Mouse (Mus musculus) midbrain, embryonic 16.5 days (tissue): ENCODE results near the gene Elovl7. TPM values are rescaled to one million over a fixed set of nuclear protein-coding genes. Genes with fewer than 3 reads are reported as not detected.

Source experiments
- ATAC-seq: fragments of 200-750 bp; cut with Nextera tagmentation; 2 replicates; pipeline ENCODE4 v1.8.0; 2017; ENCODE audit warnings: moderate TSS enrichment
- H3K27ac ChIP-seq: fragments of 300-500 bp; sonication (generic); 2 replicates; pipeline ENCODE4 v1.5.1; 2014; ENCODE audit warnings: mild to moderate bottlenecking, low read length, mixed read lengths
- H3K27me3 ChIP-seq: fragments of 300-500 bp; sonication (generic); 2 replicates; pipeline ENCODE4 v1.6.1; 2014; ENCODE audit warnings: low read depth, low read length, mixed read lengths; ENCODE audit not compliant: control insufficient read depth, insufficient read depth
- H3K36me3 ChIP-seq: fragments of 300-500 bp; sonication (generic); 2 replicates; pipeline ENCODE4 v1.6.1; 2014; ENCODE audit warnings: mild to moderate bottlenecking, low read length, moderate library complexity, mixed read lengths; ENCODE audit not compliant: control insufficient read depth, insufficient read depth
- H3K4me1 ChIP-seq: fragments of 300-500 bp; sonication (generic); 2 replicates; pipeline ENCODE4 v1.6.1; 2014; ENCODE audit warnings: mild to moderate bottlenecking, low read length, mixed read lengths; ENCODE audit not compliant: control insufficient read depth, insufficient read depth
- H3K4me2 ChIP-seq: fragments of 300-500 bp; sonication (generic); 2 replicates; pipeline ENCODE4 v1.6.1; 2014; ENCODE audit warnings: mild to moderate bottlenecking, low read length, mixed read lengths
- H3K4me3 ChIP-seq: fragments of 300-500 bp; sonication (generic); 2 replicates; pipeline ENCODE4 v1.5.1; 2014; ENCODE audit warnings: low read depth, mild to moderate bottlenecking, low read length, moderate library complexity, mixed read lengths
- H3K9ac ChIP-seq: fragments of 300-500 bp; sonication (generic); 2 replicates; pipeline ENCODE4 v1.6.1; 2014; ENCODE audit warnings: low read depth, low read length, mixed read lengths
- H3K9me3 ChIP-seq: fragments of 300-500 bp; sonication (generic); replicated peaks from 2 replicates; pipeline ENCODE4 v1.6.1; 2014; ENCODE audit warnings: mild to moderate bottlenecking, low read length, mixed read lengths; ENCODE audit not compliant: control insufficient read depth, poor library complexity, severe bottlenecking
- WGBS: fragments of 180-500 bp; shearing (Covaris S2); extraction: QIAGEN DNeasy Blood & Tissue Kit; methylation state at CpG from one replicate; pipeline ENCODE4 v1.1.7; 2014; 5-methylcytosine and 5-hydroxymethylcytosine counted together
- polyA plus RNA-seq: library from polyadenylated mRNA; unstranded; fragments of >200 nt; fragmentation: Nextera tagmentation; extraction: Ambion mirVana; gene quantifications from 2 replicates; pipeline ENCODE4 v1.2.1, GENCODE M21; 2015

Gene Elovl7
- 1.9 and 2.3 TPM in 2 replicates for polyA plus RNA-seq

- peak; percentile 96 for ATAC-seq
- Histone ChIP-seq H3K4me3 (peak within 1 kb of the TSS; percentile 70), H3K36me3 (no peaks in the 10 kb centered on the region), H3K4me2 (peak within 1 kb of the TSS; percentile 94), H3K4me1 (peaks cover 8% of the 10 kb centered on the region), H3K9me3 (no peaks in the 10 kb centered on the region), H3K9ac (peak within 1 kb of the TSS; percentile 73), H3K27ac (no peak within 1 kb of the TSS), H3K27me3 (peaks cover 7% of the 10 kb centered on the region)
- WGBS = under 1% methylated on average over 30 of the region's 40 CpGs
Observed at GRCm38 (mm10) chr13:108214081-108214484, at the start of gene Elovl7. TSS of gene Elovl7 (plus strand) at chr13:108214404.

- no peak overlapping the region for H3K4me2 ChIP-seq
- peaks cover 4% of the 10 kb centered on the region for H3K4me1 ChIP-seq
- 89% methylated on average over 3 of the region's 3 CpGs for WGBS
- no peak overlapping the region for H3K9ac ChIP-seq
- no peak overlapping the region for H3K27ac ChIP-seq
- H3K4me3 ChIP-seq = no peak overlapping the region
- H3K36me3 ChIP-seq = 0 out of 2 replicates have a peak, but pooled peaks cover 4% of the 10 kb centered on the region
- no peak for ATAC-seq
- no peaks in the 10 kb centered on the region for H3K27me3 ChIP-seq
- no peaks in the 10 kb centered on the region for H3K9me3 ChIP-seq
Observed at GRCm38 (mm10) chr13:108164621-108165020, 49.6 kb upstream of the Elovl7 start.

GRCm38 (mm10) chr13:108170002-108170401 is 44.2 kb upstream of the Elovl7 start:
- H3K27me3 ChIP-seq = no peaks in the 10 kb centered on the region
- no peaks in the 10 kb centered on the region for H3K36me3 ChIP-seq
- 95% methylated on average over 1 of the region's 1 CpGs for WGBS
- H3K27ac ChIP-seq = no peak overlapping the region
- ATAC-seq = no peak
- no peak overlapping the region for H3K4me3 ChIP-seq
- no peaks in the 10 kb centered on the region for H3K4me1 ChIP-seq
- no peak overlapping the region for H3K9ac ChIP-seq
- no peaks in the 10 kb centered on the region for H3K9me3 ChIP-seq
- no peak overlapping the region for H3K4me2 ChIP-seq

GRCm38 (mm10) chr13:108170511-108170910 is 43.7 kb upstream of the Elovl7 start:
- 93% methylated on average over 8 of the region's 8 CpGs for WGBS
- no peak overlapping the region for H3K9ac ChIP-seq
- no peak for ATAC-seq
- no peaks in the 10 kb centered on the region for H3K4me1 ChIP-seq
- H3K9me3 ChIP-seq = no peaks in the 10 kb centered on the region
- H3K4me2 ChIP-seq = no peak overlapping the region
- H3K36me3 ChIP-seq = no peaks in the 10 kb centered on the region
- H3K4me3 ChIP-seq = no peak overlapping the region
- no peak overlapping the region for H3K27ac ChIP-seq
- H3K27me3 ChIP-seq = no peaks in the 10 kb centered on the region

GRCm38 (mm10) chr13:108179618-108180017 is 34.6 kb upstream of the Elovl7 start:
- H3K9me3 ChIP-seq = no peaks in the 10 kb centered on the region
- WGBS = 83% methylated on average over 8 of the region's 8 CpGs
- peaks cover 21% of the 10 kb centered on the region for H3K36me3 ChIP-seq
- no peaks in the 10 kb centered on the region for H3K27me3 ChIP-seq
- no peak overlapping the region for H3K4me3 ChIP-seq
- H3K4me2 ChIP-seq = no peak overlapping the region
- H3K27ac ChIP-seq = no peak overlapping the region
- no peaks in the 10 kb centered on the region for H3K4me1 ChIP-seq
- no peak for ATAC-seq
- H3K9ac ChIP-seq = no peak overlapping the region

- Histone ChIP-seq H3K4me2 (no peak overlapping the region), H3K9ac (no peak overlapping the region), H3K27ac (no peak overlapping the region), H3K4me1 (no peaks in the 10 kb centered on the region), H3K36me3 (peaks cover 28% of the 10 kb centered on the region), H3K27me3 (no peaks in the 10 kb centered on the region), H3K4me3 (no peak overlapping the region), H3K9me3 (no peaks in the 10 kb centered on the region)
- no peak for ATAC-seq
- WGBS = 87% methylated on average over 5 of the region's 5 CpGs
Observed at GRCm38 (mm10) chr13:108180821-108181220, 33.4 kb upstream of the Elovl7 start.

GRCm38 (mm10) chr13:108184743-108185255 is 29.4 kb upstream of the Elovl7 start:
- Histone ChIP-seq H3K9ac (no peak overlapping the region), H3K9me3 (no peaks in the 10 kb centered on the region), H3K27me3 (no peaks in the 10 kb centered on the region), H3K36me3 (peaks cover 21% of the 10 kb centered on the region), H3K4me3 (no peak overlapping the region), H3K4me2 (no peak overlapping the region), H3K4me1 (no peaks in the 10 kb centered on the region), H3K27ac (no peak overlapping the region)
- ATAC-seq = no peak

- Histone ChIP-seq H3K36me3 (peaks cover 23% of the 10 kb centered on the region), H3K27ac (no peak overlapping the region), H3K9ac (no peak overlapping the region), H3K27me3 (no peaks in the 10 kb centered on the region), H3K4me2 (no peak overlapping the region), H3K4me3 (no peak overlapping the region), H3K4me1 (no peaks in the 10 kb centered on the region), H3K9me3 (no peaks in the 10 kb centered on the region)
- ATAC-seq = no peak
- 91% methylated on average over 3 of the region's 3 CpGs for WGBS
Observed at GRCm38 (mm10) chr13:108185530-108185929, 28.7 kb upstream of the Elovl7 start.

GRCm38 (mm10) chr13:108187994-108188393 is 26.2 kb upstream of the Elovl7 start:
- Histone ChIP-seq H3K27ac (no peak overlapping the region), H3K36me3 (peaks cover 15% of the 10 kb centered on the region), H3K9me3 (no peaks in the 10 kb centered on the region), H3K27me3 (no peaks in the 10 kb centered on the region), H3K4me1 (no peaks in the 10 kb centered on the region), H3K4me3 (no peak overlapping the region), H3K4me2 (no peak overlapping the region), H3K9ac (no peak overlapping the region)
- 95% methylated on average over 4 of the region's 4 CpGs for WGBS
- no peak for ATAC-seq
